Mouse (Mus musculus) heart, embryonic 12.5 days (tissue): ENCODE measurements at regions not wholly inside any gene's neighbourhood (a gene's known extent, or its start where the extent isn't known, plus 50 kb on each side); places are given as distances from the start of the nearest gene placed in this dataset.

ENCODE experiments used
- ATAC-seq: fragments of 200-750 bp; cut with Nextera tagmentation; 2 replicates; pipeline ENCODE4 v1.8.0; 2017; ENCODE audit warnings: moderate TSS enrichment, moderate library complexity; ENCODE audit not compliant: insufficient number of reproducible peaks, low FRiP score
- H3K27ac ChIP-seq: fragments of 300-500 bp; sonication (generic); 2 replicates; pipeline ENCODE4 v1.5.1; 2016; ENCODE audit warnings: mild to moderate bottlenecking, moderate library complexity; ENCODE audit not compliant: poor library complexity, severe bottlenecking
- H3K27me3 ChIP-seq: fragments of 300-500 bp; sonication (generic); replicated peaks from 2 replicates; pipeline ENCODE4 v1.6.1; 2016; ENCODE audit warnings: mild to moderate bottlenecking, moderate library complexity
- H3K36me3 ChIP-seq: fragments of 300-500 bp; sonication (generic); 2 replicates; pipeline ENCODE4 v1.6.1; 2016; ENCODE audit warnings: mild to moderate bottlenecking, moderate library complexity
- H3K4me1 ChIP-seq: fragments of 300-500 bp; sonication (generic); replicated peaks from 2 replicates; pipeline ENCODE4 v1.6.1; 2016; ENCODE audit warnings: mild to moderate bottlenecking
- H3K4me2 ChIP-seq: fragments of 300-500 bp; sonication (generic); 2 replicates; pipeline ENCODE4 v1.6.1; 2016; ENCODE audit warnings: mild to moderate bottlenecking, moderate library complexity
- H3K4me3 ChIP-seq: fragments of 300-500 bp; sonication (generic); 2 replicates; pipeline ENCODE4 v1.5.1; 2016; ENCODE audit warnings: mild to moderate bottlenecking
- H3K9ac ChIP-seq: fragments of 300-500 bp; sonication (generic); 2 replicates; pipeline ENCODE4 v1.6.1; 2016; ENCODE audit warnings: mild to moderate bottlenecking, moderate library complexity
- H3K9me3 ChIP-seq: fragments of 300-500 bp; sonication (generic); replicated peaks from 2 replicates; pipeline ENCODE4 v1.6.1; 2016; ENCODE audit warnings: mild to moderate bottlenecking, moderate library complexity
- WGBS: fragments of 180-500 bp; shearing (Covaris S2); methylation state at CpG from one replicate; pipeline ENCODE4 v1.1.7; 2016; 5-methylcytosine and 5-hydroxymethylcytosine counted together

DNA sequence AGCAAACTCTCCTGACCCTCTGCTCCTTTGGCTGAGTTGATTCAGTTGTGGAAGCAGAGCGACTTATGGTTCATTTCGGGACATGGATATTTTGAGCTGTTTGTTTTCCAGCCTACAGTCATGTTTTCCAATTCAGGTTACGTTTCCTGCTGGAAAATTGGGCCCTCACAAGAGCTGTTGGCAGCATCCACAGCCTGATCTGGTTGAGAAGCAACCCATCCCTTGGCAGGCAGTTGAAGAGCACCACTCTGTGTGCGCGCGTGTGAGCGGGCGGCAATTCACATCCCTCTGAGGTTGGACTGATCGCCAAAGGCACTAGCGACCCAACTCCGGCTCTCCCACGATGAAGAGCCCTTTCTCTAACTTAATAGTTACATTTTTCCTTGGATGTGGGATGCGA is 457.1 kb downstream of the Tmem38b start:
- Histone ChIP-seq H3K36me3 (no peaks in the 10 kb centered on the region), H3K27me3 (no peaks in the 10 kb centered on the region), H3K4me1 (no peaks in the 10 kb centered on the region), H3K27ac (no peak overlapping the region), H3K4me2 (no peak overlapping the region), H3K9ac (no peak overlapping the region), H3K4me3 (no peak overlapping the region), H3K9me3 (no peaks in the 10 kb centered on the region)
- ATAC-seq, result no peak
- 87% methylated on average over 13 of the region's 13 CpGs for WGBS

DNA sequence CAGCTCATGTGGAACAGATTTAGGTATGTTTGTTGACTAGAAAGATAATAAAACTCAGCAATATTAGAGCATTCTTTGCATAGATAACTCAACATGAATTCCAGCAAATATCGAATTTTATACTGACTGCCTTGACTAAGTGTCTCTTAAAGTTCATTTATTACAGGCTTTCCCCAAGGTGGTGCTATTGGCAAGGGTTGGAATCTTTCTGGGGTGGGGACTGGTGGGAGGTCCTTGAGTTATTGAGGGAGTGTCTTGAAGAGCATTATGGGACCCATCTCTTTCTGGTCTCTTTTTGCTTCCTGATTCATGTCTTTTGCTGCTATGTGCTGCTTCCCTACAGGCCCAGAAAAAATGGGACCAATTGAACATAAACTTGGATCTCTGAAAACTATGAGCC is 488.0 kb downstream of the Tmem38b start:
- 76% methylated on average over 1 of the region's 1 CpGs for WGBS
- H3K36me3 ChIP-seq, result no peaks in the 10 kb centered on the region
- no peak overlapping the region for H3K27ac ChIP-seq
- no peaks in the 10 kb centered on the region for H3K9me3 ChIP-seq
- H3K9ac ChIP-seq, result no peak overlapping the region
- no peak overlapping the region for H3K4me3 ChIP-seq
- H3K27me3 ChIP-seq, result no peaks in the 10 kb centered on the region
- H3K4me1 ChIP-seq, result no peaks in the 10 kb centered on the region
- ATAC-seq, result no peak
- H3K4me2 ChIP-seq, result no peak overlapping the region

DNA sequence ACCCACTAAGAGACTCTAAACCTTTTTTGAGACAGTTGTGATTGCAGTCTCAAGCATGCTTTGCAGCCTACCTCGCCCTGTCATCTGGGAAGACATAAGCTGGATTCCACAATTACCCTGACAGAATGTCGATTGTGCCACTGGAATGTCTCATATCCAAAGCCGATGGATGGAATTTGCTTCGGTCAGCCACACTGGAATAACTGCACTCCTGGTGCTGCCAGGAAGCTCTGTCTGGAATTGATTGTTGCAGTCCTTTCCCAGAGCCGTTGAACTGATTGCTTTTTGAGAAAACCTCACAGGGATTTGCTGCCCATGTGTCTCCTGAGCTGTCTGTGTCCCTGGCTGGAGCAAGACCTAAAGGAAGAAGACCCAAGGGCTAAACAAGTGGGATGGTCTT is 499.0 kb downstream of the Tmem38b start:
- Histone ChIP-seq H3K27ac (no peak overlapping the region), H3K4me3 (no peak overlapping the region), H3K4me2 (no peak overlapping the region), H3K9me3 (no peaks in the 10 kb centered on the region), H3K27me3 (no peaks in the 10 kb centered on the region), H3K36me3 (no peaks in the 10 kb centered on the region), H3K9ac (no peak overlapping the region), H3K4me1 (peaks cover 8% of the 10 kb centered on the region; the same call in 1 of the 2 replicates)
- ATAC-seq, result no peak
- WGBS, result 31% methylated on average over 5 of the region's 5 CpGs

DNA sequence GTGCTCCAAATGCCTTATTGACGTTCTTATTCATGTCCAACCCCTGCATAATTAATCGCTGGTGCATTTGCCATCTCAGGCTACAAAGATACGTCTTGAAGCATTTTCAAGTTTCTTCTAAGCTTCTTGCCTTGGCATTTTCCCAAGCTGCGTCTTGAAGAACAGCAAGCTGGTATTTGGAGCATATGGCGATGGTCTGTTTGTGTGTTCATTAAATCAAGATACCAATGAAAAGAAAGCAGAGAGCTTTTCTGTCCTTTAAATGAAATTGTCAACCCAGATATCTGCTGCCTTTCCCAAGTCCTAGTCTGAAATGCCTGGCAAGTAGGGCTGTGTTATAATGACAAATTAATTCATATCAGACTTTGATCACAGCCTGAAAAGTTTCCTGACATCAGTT is 502.4 kb downstream of the Tmem38b start:
- Histone ChIP-seq H3K9me3 (no peaks in the 10 kb centered on the region), H3K4me3 (no peak overlapping the region), H3K27me3 (no peaks in the 10 kb centered on the region), H3K36me3 (no peaks in the 10 kb centered on the region), H3K27ac (no peak overlapping the region), H3K9ac (no peak overlapping the region), H3K4me2 (no peak overlapping the region), H3K4me1 (peaks cover 15% of the 10 kb centered on the region; the same call in 1 of the 2 replicates)
- ATAC-seq, result no peak
- 82% methylated on average over 5 of the region's 5 CpGs for WGBS

DNA sequence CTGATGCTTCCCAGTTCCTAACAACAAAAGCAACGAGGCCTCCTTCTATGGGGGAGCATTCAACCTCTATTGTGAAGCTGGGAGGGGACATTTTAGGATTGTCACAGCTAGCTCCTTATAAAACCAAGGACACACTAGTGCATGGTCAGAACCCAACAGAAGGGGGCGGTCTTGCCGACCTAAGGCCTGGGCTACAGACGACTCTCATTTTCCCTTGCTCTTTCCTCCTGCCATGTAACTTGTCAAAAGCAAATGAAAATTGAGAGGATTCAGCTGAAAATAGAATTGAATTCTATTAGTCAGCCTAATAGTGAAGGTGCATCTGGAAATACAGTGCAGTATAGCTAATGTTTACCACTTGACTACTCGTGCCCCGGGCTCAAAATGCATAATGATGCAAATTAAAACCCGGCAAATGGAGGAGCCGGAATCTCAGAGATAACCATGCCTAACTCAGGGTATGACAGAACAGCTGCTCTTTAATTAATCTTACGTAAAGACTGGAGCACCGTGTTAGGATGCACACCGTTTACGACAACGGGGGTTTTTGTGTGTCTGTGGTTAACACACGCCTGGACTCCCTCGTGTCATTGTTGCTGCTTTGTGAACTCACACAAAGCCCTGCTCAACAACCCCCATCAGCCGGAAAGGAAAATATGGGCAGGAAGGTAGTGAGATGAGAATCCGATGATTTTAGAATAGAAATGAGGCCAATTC is 503.0 kb downstream of the Tmem38b start:
- no peaks in the 10 kb centered on the region for H3K27me3 ChIP-seq
- H3K36me3 ChIP-seq, result no peaks in the 10 kb centered on the region
- no peak overlapping the region for H3K4me3 ChIP-seq
- H3K9ac ChIP-seq, result no peak overlapping the region
- H3K4me1 ChIP-seq, result peaks cover 15% of the 10 kb centered on the region; the same call in 1 of the 2 replicates
- H3K9me3 ChIP-seq, result no peaks in the 10 kb centered on the region
- WGBS, result 81% methylated on average over 17 of the region's 17 CpGs
- H3K27ac ChIP-seq, result no peak overlapping the region
- H3K4me2 ChIP-seq, result no peak overlapping the region
- ATAC-seq, result no peak

DNA sequence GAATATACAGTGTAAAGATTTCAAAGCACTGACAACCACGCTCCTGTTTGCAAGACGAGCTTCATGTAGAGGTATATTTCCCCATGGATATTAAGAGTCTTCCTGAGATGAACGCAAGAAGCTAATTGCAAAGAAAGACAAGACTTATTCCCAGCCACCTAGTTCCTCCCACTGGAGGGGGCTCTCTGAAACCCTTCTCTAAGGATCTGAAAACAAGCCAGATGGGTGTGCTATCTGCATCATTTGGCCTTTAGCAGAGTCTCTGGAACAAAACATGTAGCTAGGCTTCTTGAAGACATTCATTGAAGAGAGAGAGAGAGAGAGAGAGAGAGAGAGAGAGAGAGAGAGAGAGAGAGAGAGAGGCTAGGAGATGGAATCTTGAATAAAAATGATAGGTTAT is 504.8 kb downstream of the Tmem38b start:
- Histone ChIP-seq H3K27me3 (no peaks in the 10 kb centered on the region), H3K9me3 (no peaks in the 10 kb centered on the region), H3K36me3 (no peaks in the 10 kb centered on the region), H3K9ac (no peak overlapping the region), H3K4me2 (no peak overlapping the region), H3K4me3 (no peak overlapping the region), H3K4me1 (0 out of 2 replicates have a peak, but pooled peaks cover 7% of the 10 kb centered on the region), H3K27ac (no peak overlapping the region)
- no peak for ATAC-seq
- 70% methylated on average over 3 of the region's 3 CpGs for WGBS

DNA sequence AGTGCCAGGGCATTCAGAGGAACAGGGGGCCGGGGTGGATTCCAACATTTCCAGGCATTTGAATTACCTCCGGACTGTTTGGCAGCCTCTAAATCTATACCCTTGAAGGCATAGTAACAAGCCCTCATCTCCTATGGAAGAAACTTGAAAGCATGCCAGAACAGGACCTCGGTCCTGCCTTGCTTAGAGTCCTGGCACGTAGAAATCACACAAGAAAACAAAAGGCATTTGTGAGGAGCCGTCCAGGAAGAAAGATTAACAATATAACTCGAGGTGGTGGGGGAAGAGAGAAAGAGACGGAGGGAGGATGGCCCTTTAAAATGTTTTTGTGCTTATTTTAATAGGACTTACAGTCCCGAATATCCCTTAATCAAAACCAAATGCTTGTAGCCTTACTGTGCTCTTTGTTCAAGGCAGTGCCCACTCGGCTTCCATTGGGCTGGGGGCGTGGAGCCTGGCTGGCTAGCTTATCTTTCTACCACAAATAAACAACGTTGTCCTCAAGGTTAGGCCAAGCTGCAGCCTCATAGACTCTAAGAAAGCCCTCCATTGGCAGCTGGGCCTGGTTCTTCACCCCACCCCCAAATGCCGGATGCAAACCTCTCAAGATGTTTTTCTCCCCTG is 505.9 kb downstream of the Tmem38b start:
- H3K27ac ChIP-seq, result no peak overlapping the region
- H3K4me2 ChIP-seq, result no peak overlapping the region
- no peak for ATAC-seq
- H3K9me3 ChIP-seq, result no peaks in the 10 kb centered on the region
- H3K4me3 ChIP-seq, result no peak overlapping the region
- WGBS, result 29% methylated on average over 12 of the region's 12 CpGs
- H3K27me3 ChIP-seq, result no peaks in the 10 kb centered on the region
- 0 out of 2 replicates have a peak, but pooled peaks cover 7% of the 10 kb centered on the region for H3K4me1 ChIP-seq
- H3K36me3 ChIP-seq, result no peaks in the 10 kb centered on the region
- H3K9ac ChIP-seq, result no peak overlapping the region

DNA sequence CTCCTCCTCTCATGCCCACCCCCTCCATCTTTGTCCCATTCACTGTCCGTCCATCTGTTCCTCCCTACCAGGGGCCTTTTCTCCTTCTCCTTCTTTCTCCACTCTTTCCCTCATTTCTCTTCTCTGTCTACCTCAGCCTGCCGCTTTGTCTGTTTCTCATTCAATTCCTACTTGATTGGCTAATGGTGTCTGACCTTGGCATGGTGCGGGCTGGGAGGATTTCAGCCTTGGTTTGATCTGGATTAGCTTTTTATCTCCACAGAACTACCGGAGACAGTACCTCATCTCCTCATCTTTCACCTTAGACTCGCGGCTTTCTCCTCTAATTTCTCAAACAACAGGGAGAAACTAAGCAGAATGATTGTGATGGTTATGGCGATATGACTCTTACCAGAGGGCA is 506.4 kb downstream of the Tmem38b start:
- 77% methylated on average over 7 of the region's 7 CpGs for WGBS
- H3K27ac ChIP-seq, result no peak overlapping the region

DNA sequence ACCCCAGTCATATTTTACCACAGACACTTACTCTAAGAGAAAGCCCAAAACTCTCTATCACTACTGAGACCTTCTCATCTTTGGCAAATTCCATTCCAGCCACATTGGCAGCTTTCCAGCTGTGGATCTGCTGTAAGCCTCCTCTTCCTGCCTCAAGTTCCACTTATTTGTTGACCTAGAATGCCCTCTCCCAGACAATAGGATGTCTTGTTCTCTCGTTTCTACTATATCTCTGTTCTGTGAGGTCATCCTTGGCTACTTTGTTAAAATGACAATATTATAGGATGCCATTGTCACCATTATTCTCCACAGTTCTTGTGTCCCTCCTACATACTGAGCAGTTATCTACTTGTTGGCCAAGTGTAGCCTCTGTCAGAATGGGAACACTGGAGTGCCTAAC is 512.7 kb downstream of the Tmem38b start:
- no peak overlapping the region for H3K27ac ChIP-seq
- 16% methylated on average over 1 of the region's 1 CpGs for WGBS
- ATAC-seq, result no peak
- H3K4me1 ChIP-seq, result peaks cover 6% of the 10 kb centered on the region; the same call in 1 of the 2 replicates
- H3K9ac ChIP-seq, result no peak overlapping the region
- H3K4me3 ChIP-seq, result no peak overlapping the region
- no peaks in the 10 kb centered on the region for H3K9me3 ChIP-seq
- H3K4me2 ChIP-seq, result no peak overlapping the region
- H3K27me3 ChIP-seq, result no peaks in the 10 kb centered on the region
- no peaks in the 10 kb centered on the region for H3K36me3 ChIP-seq

More for the DNA sequence above, 506.4 kb downstream of the Tmem38b start:
- 0 out of 2 replicates have a peak, but pooled peaks cover 7% of the 10 kb centered on the region for H3K4me1 ChIP-seq
- H3K36me3 ChIP-seq, result no peaks in the 10 kb centered on the region
- H3K9me3 ChIP-seq, result no peaks in the 10 kb centered on the region
- ATAC-seq, result no peak
- no peaks in the 10 kb centered on the region for H3K27me3 ChIP-seq
- H3K4me2 ChIP-seq, result no peak overlapping the region
- no peak overlapping the region for H3K9ac ChIP-seq
- H3K4me3 ChIP-seq, result no peak overlapping the region

DNA sequence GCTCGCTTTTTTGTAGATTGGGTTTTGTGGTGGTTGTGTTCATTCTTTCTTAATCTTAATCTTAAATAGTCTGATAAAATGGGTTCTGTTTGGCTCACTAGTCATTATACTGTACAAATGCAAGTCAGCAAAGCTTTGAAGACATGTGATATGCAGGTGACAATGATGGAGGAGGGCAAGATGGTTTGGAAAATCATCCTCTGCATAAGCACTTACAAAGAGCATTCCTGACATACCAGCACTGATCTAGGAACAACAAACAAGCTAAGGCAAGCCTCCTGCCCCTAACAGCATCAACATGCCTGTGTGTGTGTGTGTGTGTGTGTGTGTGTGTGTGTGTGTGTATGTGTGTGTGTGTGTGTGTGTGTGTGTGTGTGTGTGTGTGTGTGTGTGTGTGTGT is 514.3 kb downstream of the Tmem38b start:
- H3K27me3 ChIP-seq, result no peaks in the 10 kb centered on the region; the same call in 1 of the 2 replicates
- H3K9ac ChIP-seq, result no peak overlapping the region
- peaks cover 6% of the 10 kb centered on the region; the same call in 1 of the 2 replicates for H3K4me1 ChIP-seq
- no peak overlapping the region for H3K4me2 ChIP-seq
- 72% methylated on average over 1 of the region's 1 CpGs for WGBS
- no peak overlapping the region for H3K4me3 ChIP-seq
- ATAC-seq, result no peak
- no peak overlapping the region for H3K27ac ChIP-seq
- no peaks in the 10 kb centered on the region for H3K36me3 ChIP-seq
- no peaks in the 10 kb centered on the region for H3K9me3 ChIP-seq

DNA sequence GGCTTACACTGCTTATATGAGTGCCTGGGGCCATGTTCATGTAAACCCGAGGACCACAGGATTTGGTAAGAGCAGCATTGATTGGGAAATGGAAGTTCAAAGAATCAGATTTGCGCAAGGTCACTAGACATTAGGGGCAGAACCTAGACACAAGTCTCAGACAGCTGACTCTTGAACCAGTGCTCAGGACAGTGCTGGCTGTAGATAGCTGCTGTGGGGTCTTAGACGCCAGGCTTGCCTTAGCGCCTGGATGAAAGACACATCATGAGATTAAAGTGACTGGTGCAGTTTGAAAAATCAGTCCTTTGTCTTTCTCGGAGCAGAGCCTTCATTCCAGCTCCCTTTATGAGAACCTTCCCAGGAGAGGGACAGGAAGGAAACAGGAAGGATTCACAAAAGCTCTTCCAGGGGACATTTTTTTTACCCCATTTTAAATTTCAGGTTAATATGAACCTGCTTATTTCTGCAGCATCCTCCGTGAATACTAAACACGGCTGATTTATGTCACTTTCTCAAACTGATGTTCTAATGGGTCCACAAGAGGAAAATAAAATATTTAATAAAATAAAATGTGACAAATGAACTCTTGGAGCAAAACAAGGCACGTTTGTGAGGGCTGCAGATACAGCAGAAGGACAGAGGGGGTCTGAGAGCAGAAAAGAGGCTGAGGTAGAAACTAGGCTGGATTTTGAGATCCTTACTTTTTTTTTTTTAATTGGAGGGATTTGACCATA is 528.0 kb downstream of the Tmem38b start:
- WGBS, result 71% methylated on average over 8 of the region's 8 CpGs
- no peaks in the 10 kb centered on the region for H3K9me3 ChIP-seq
- H3K4me3 ChIP-seq, result no peak overlapping the region
- H3K9ac ChIP-seq, result no peak overlapping the region
- peaks cover 13% of the 10 kb centered on the region for H3K4me1 ChIP-seq
- no peak overlapping the region for H3K27ac ChIP-seq
- no peak for ATAC-seq
- no peaks in the 10 kb centered on the region for H3K36me3 ChIP-seq
- no peak overlapping the region for H3K4me2 ChIP-seq
- no peaks in the 10 kb centered on the region for H3K27me3 ChIP-seq
